Mouse (Mus musculus) hindbrain, embryonic 10.5 days (tissue): ENCODE results near the gene Olfr629. TPM values are rescaled to one million over a fixed set of nuclear protein-coding genes. Genes with fewer than 3 reads are reported as not detected.

Experiments
- DNase-seq: peaks from one replicate; pipeline ENCODE4 v3.0.0-alpha.2; 2017; ENCODE audit warnings: low spot score
- H3K27ac ChIP-seq: fragments of 300-500 bp; sonication (generic); 2 replicates; pipeline ENCODE4 v1.5.1; 2016; ENCODE audit warnings: mild to moderate bottlenecking, moderate library complexity
- H3K27me3 ChIP-seq: fragments of 300-500 bp; sonication (generic); 2 replicates; pipeline ENCODE4 v1.6.1; 2016; ENCODE audit warnings: mild to moderate bottlenecking; ENCODE audit not compliant: poor library complexity, insufficient read depth, severe bottlenecking
- H3K36me3 ChIP-seq: fragments of 300-500 bp; sonication (generic); 2 replicates; pipeline ENCODE4 v1.6.1; 2016; ENCODE audit warnings: mild to moderate bottlenecking, moderate library complexity
- H3K4me1 ChIP-seq: fragments of 300-500 bp; sonication (generic); replicated peaks from 2 replicates; pipeline ENCODE4 v1.6.1; 2016; ENCODE audit warnings: mild to moderate bottlenecking
- H3K4me3 ChIP-seq: fragments of 300-500 bp; sonication (generic); 2 replicates; pipeline ENCODE4 v1.5.1; 2016; ENCODE audit warnings: mild to moderate bottlenecking, moderate library complexity
- H3K9me3 ChIP-seq: fragments of 300-500 bp; sonication (generic); 2 replicates; pipeline ENCODE4 v1.6.1; 2016; ENCODE audit warnings: mild to moderate bottlenecking, moderate library complexity
- WGBS: fragments of 180-500 bp; shearing (Covaris S2); methylation state at CpG from one replicate; pipeline ENCODE4 v1.1.7; 2016; 5-methylcytosine and 5-hydroxymethylcytosine counted together
- polyA plus RNA-seq: library from polyadenylated mRNA; unstranded; fragments of >200 nt; fragmentation: Nextera tagmentation; extraction: Ambion mirVana; gene quantifications from 2 replicates; pipeline ENCODE4 v1.2.1, GENCODE M21; 2016

The Olfr629 gene
- polyA plus RNA-seq, 1 experiment from 2014 or later: not detected

DNA sequence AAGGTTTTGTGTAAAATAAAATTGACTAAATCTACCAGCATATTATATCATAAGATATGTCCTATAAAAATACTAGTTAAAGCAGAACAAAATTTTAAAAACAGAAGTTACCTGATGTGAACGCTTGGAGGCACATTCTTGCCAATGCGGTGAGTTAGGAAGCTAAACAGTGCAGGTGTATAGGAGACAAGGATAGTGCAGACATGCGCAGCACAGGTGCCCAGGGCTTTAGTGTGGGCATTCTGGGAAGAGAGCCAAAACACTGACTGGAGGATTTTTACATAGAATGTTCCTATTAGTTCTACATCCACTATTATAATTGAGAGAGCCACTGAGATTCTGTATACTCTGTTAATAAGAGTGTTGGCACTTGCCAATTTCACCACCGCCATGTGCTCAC, 45.3 kb downstream of the Olfr629 start:
- 90% methylated on average over 4 of the region's 4 CpGs for WGBS
- Histone ChIP-seq H3K9me3 (no peaks in the 10 kb centered on the region), H3K27ac (no peak overlapping the region), H3K4me1 (no peaks in the 10 kb centered on the region), H3K4me3 (no peak overlapping the region), H3K27me3 (no peaks in the 10 kb centered on the region), H3K36me3 (no peaks in the 10 kb centered on the region)
- DNase-seq: no peak

Other genes starting within 250 kb of the Olfr629 start
- not detected in 2 replicates for gene Olfr609, start 246.9 kb downstream of the Olfr629 start, polyA plus RNA-seq
- not detected in 2 replicates for gene Olfr610, start 232.8 kb downstream of the Olfr629 start, polyA plus RNA-seq
- not detected in 2 replicates for gene Olfr611, start 224.1 kb downstream of the Olfr629 start, polyA plus RNA-seq
- gene Olfr612, start 202.2 kb downstream of the Olfr629 start, polyA plus RNA-seq: not detected in 2 replicates
- gene Olfr613, start 196.9 kb downstream of the Olfr629 start, polyA plus RNA-seq: not detected in 2 replicates
- gene Olfr615, start 188.9 kb downstream of the Olfr629 start, polyA plus RNA-seq: not detected in 2 replicates
- gene Olfr616, start 175.8 kb downstream of the Olfr629 start, polyA plus RNA-seq: not detected in 2 replicates
- not detected in 2 replicates for gene Olfr617, start 171.9 kb downstream of the Olfr629 start, polyA plus RNA-seq
- gene Olfr618, start 154.8 kb downstream of the Olfr629 start, polyA plus RNA-seq: not detected in 2 replicates
- gene Olfr619, start 144.4 kb downstream of the Olfr629 start, polyA plus RNA-seq: not detected in 2 replicates
- not detected in 2 replicates for gene Olfr620, start 132.4 kb downstream of the Olfr629 start, polyA plus RNA-seq
- not detected in 2 replicates for gene Olfr622, start 102.2 kb downstream of the Olfr629 start, polyA plus RNA-seq
- not detected in 2 replicates for gene Olfr623, start 81.2 kb downstream of the Olfr629 start, polyA plus RNA-seq
- 0.03 TPM in 1 of 2 replicates, not detected in the other for gene Olfr624, start 73.8 kb downstream of the Olfr629 start, polyA plus RNA-seq
- gene Olfr625-ps1, start 62.2 kb downstream of the Olfr629 start, polyA plus RNA-seq: not detected in 2 replicates
- not detected in 2 replicates for gene Olfr243, start 30.3 kb downstream of the Olfr629 start, polyA plus RNA-seq
- gene Olfr628, start 14.6 kb downstream of the Olfr629 start, polyA plus RNA-seq: not detected in 2 replicates
- not detected in 2 replicates for gene Olfr630, start 12.4 kb upstream of the Olfr629 start, polyA plus RNA-seq
- not detected in 2 replicates for gene Olfr69, start 26.7 kb upstream of the Olfr629 start, polyA plus RNA-seq
- gene Olfr68, start 34.8 kb upstream of the Olfr629 start, polyA plus RNA-seq: not detected in 2 replicates
- gene Olfr67, start 46.9 kb upstream of the Olfr629 start, polyA plus RNA-seq: not detected in 2 replicates
- 187 and 377 TPM in 2 replicates for gene Hbb-bt, start 69.1 kb upstream of the Olfr629 start, polyA plus RNA-seq
- 78.1 and 116 TPM in 2 replicates for gene Hbb-bs, start 83.2 kb upstream of the Olfr629 start, polyA plus RNA-seq
- gene Hbb-bh2, start 95.6 kb upstream of the Olfr629 start, polyA plus RNA-seq: 0.63 TPM in 1 of 2 replicates, not detected in the other
- gene Hbb-bh1, start 98.2 kb upstream of the Olfr629 start, polyA plus RNA-seq: 3,568 and 4,570 TPM in 2 replicates
- gene Hbb-y, start 108.3 kb upstream of the Olfr629 start, polyA plus RNA-seq: 8,684 and 9,134 TPM in 2 replicates
- gene Olfr66, start 141.3 kb upstream of the Olfr629 start, polyA plus RNA-seq: not detected in 2 replicates
- gene Olfr64, start 149.5 kb upstream of the Olfr629 start, polyA plus RNA-seq: not detected in 2 replicates
- gene Olfr65, start 158.5 kb upstream of the Olfr629 start, polyA plus RNA-seq: not detected in 2 replicates
- gene Olfr631, start 183.9 kb upstream of the Olfr629 start, polyA plus RNA-seq: not detected in 2 replicates
- gene Olfr632, start 189.4 kb upstream of the Olfr629 start, polyA plus RNA-seq: not detected in 2 replicates
- not detected in 2 replicates for gene Olfr633, start 199.5 kb upstream of the Olfr629 start, polyA plus RNA-seq
- gene Olfr635, start 226.2 kb upstream of the Olfr629 start, polyA plus RNA-seq: 0.03 TPM in 1 of 2 replicates, not detected in the other